Mouse (Mus musculus) spleen, adult 18-20 months (tissue): ENCODE results near the gene Ddx49.

Experiments
- DNase-seq, 2 experiments: peaks; one replicate each; pipeline ENCODE4 v3.0.0; 2022; ENCODE audit warnings: mixed read lengths in 2 of 2

Ddx49 gene

DNA sequence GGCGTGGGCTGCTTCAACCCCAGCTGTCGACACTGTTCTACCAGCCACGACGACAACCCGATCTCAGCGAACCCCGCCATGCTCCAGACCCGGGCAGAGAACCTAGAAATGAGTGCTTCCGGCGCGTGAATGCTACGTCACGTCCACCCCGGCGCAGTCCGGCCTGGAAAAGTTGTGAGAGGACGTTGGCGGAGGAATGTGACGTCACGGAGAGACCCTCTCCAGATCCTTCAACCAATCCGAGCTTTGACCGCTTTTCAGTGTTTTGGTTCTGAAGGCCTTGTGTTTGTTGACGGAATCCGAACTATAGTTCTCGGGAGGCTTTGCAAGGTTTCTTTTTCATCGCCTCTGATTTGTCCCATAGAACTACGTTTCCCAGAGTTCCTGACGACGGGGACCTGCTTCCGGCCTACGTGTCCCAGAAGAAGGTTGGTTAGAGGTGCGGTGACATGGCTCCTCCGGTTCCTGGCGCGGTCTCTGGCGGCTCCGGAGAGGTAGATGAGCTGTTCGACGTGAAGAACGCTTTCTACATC is at the start of gene Ddx49, which contains the start of gene Cope:
TSS of gene Ddx49 (minus strand) at position 132 of the 533 bp plus-strand sequence.
TSS of gene Cope (plus strand) at position 161 of the 533 bp plus-strand sequence.
- DNase-seq, result peak; percentile 85 to 90

DNA sequence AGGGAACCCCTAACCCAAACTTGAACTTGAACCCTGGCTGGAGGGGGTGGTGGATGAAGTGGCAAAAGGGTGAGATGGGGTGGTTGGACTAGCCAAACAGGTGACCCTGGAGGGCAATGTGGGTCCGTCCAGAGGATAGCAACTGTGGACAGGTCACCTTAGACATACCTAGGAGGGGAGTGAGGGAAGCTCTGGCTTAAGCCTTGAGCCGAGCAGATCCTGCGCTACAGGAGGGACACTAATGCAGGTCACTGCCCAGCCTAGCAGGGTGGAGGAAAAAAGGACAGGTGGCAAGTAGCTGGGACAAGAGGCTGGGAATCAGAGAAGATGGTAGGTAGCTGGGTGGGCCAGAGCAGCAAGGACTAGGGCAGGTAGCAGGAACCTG is 49.7 kb upstream of the Ddx49 start:
- no peak for DNase-seq

DNA sequence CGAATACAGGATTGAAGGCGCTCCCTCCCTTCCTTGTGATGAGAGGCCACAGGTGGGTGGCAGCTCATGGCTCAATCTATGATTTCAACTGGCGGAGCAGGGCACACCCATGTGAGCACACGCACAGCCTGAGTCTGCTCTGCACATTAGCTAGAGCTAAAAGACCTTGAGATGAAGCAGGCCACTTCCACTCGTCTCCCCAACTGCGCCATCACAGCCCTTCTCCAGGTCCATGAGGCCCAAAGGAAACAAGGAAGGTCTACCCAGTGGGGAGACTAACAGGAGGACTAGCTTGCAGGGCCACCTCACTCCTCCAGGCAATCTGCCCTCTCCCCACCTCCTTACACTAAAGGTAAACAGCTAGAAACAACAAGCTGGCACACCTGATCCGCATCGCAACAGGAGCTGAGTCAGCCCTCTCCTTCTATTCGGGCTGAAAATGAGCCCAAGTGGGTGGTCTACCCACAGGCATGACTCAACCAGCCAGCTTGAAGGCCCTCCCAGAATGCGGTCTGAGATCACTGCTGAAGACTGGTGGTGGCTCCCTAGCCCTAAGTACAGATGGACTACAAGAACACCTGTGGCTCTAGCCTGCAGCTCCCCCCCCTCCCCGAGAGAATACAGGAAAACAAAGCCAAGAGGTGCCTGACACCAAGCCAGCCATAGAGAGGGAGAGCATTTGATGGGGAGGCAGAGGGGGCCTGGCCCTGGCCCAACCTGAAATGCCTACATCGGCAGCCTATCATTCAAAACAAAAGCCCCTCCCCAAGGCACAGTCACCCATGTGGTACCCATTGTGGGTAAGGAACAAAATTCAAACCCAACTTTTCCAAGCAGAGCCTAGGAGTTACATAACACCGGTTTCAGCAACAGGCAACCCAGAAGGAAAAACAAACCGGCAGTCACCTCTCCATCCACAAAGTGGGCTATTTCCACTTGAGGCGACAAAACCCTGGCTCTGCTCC is 49.0 kb upstream of the Ddx49 start:
- no peak for DNase-seq

DNA sequence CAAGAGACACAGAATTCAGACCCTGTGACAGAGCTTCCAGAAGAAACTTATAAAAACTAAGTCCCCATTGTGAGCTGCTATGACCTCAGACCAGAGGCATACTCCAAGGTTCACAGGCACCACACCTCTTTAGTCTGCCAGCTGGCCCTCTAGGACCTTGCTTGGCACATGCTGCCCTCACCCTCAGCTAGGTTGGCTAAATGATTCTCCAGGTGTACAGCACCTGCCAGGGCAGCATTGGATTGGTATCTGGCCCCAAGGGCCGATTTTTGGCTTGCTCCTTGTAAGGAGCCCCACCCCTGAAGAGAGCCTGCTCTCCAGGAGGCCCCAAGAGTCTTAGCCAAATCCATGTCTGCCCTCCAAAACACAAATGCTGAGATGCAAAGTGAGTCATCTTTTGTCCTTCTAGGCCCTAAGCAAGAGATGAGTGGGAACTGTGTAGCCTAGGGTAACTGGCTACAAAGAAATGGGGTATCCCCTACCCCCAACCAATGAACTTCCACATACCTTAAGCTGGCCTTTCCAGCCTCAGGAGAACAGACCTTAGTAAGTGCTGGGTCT is 45.7 kb upstream of the Ddx49 start:
- DNase-seq, result no peak

DNA sequence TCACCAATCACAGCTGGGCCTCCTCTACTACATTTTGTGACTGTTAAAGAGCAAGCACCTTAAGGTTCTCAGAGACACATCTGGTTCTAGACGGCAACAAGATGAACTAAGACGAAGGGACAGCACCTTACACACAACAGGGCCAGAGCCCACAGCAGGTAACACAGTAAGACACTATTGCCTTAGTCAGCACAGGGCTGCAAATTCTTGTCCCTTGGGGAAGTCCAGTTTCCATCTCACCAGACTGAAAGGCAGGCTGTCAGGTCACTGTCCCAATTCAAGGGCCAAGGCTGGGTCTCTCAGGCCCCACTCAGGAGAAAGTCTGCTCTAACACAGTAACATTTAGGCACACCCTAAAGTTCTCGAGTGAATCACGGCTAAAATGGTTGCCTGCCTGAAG is 45.2 kb upstream of the Ddx49 start:
- DNase-seq, result no peak

DNA sequence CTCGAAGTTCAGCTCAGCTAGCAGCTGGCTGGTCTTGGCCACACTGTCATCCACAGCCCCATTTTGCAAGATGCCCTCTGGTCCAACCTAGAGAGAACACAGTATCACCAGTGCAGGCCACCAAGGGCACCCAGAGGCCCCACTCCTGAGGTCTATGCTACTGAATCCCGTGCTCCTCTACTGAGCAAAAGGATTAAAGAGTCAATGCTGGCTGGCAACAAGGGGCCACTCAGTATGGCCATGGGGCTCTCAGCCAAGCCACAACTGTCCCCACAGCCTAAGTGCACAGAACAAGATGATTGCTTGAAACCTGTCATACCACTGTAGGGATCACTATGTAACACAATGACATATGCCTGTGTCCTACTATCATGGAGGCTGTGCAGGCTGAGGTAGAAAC is 42.0 kb upstream of the Ddx49 start:
- DNase-seq, result no peak

DNA sequence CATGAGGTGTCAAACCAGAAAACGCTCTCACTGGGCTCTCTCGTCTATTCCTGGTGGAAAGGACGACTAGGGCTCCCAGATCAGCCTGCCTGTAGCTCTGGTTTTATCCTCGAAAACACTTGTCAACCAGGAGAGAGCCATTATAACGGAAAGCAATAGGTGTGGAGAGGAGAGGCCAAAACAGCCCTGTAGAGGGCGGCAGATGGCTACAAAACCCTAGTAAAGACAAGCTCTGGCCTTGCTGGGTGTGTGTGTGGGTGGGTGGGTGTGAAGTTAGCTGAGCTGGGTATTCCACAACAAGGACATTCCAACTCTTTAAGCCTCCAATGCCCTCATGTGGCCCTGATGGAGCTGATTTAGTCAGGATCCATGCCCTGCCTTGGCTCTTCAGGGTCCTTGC is 41.4 kb upstream of the Ddx49 start:
- DNase-seq, result no peak

DNA sequence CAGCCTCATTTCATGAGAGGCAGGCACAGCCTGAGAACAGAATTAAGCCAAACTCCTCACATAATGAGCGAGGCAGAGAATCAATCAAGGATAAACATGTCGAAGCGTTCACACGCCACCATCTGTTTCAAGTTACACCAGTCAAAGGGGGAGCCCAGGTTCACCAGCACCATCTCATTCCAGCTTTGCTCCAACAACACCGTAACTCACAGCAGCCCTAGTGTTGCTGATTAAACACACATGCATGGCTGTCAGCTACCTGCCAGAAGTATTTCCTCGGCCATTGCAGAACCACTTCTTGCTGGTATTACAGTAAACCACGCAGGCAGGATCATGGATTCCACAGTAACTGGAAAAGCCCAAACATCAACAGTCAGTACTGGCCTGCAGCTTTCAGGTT is 40.8 kb upstream of the Ddx49 start:
- no peak for DNase-seq

DNA sequence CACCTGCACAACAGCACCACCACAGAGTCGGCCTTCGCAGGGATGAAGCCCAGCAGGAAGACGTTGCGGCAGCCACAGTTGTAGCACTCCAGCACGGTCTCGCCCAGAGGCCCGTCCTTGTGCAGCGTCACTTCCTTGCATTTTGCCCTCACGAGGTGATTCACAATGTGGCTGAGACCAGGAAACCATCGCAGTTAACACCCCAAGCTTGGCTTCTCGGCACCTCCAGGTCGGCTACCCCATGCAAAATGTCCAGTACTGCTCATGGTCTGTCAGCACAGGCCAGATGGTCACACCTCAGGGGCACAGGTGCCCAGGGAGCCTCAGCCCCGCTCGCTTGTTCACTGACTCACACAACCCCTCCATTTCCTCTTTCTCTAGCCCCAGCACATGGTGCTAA is 39.7 kb upstream of the Ddx49 start:
- DNase-seq, result no peak

DNA sequence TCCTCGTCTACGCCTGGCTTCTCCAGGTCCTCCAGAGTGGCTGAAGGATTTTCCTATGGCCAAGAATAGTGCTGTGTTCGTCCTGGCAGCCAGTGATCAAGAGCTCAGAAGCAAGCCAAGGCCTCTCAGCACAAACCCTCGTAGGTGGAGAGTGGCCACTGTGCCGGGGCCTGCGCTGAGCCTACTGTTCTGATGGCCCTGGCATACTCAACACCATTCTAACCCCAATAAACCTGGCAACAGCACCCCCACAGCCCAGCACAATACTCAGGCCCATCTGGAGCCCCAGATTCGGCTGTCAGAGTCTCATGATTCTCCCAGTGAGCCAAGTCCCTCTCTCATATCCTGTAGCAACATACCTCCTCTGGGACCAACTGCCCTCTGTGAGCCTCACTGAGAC is 38.4 kb upstream of the Ddx49 start:
- no peak for DNase-seq

DNA sequence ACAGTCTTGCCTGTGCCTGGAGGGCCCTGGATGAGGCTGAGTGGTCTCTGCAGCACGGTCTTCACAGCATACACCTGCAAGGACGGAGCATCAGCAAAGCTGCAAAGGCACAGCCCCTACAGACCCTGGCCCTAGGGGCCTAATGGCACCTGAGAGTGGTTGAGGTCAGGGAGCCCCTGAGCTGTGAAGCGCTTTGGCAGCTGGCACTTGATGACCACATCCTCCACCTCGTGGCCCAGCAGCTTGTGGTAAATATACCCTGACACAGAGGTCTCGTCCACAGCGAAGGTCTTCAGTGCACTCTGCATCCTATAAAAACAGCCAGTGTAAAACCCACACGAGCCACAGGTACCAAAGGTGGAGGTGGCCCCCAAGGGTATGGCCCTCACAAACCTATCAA is 36.6 kb upstream of the Ddx49 start:
- DNase-seq, result no peak

DNA sequence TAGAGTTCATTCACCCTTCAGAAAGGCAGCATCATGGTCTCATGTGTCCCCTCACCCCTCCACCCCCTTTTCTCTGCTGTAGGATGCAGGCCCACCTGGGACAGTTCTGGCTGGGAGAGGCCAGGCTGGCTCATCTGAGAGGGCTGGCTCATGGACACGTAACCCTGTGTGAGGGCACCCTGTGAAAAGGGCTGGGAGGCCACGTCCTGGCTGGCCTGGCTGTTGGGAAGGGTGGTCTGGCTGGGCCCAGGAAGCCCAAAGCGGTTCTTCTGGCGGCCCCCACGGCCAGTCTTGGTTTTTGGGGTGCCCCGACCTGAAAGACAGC is 30.6 kb upstream of the Ddx49 start:
- no peak for DNase-seq

DNA sequence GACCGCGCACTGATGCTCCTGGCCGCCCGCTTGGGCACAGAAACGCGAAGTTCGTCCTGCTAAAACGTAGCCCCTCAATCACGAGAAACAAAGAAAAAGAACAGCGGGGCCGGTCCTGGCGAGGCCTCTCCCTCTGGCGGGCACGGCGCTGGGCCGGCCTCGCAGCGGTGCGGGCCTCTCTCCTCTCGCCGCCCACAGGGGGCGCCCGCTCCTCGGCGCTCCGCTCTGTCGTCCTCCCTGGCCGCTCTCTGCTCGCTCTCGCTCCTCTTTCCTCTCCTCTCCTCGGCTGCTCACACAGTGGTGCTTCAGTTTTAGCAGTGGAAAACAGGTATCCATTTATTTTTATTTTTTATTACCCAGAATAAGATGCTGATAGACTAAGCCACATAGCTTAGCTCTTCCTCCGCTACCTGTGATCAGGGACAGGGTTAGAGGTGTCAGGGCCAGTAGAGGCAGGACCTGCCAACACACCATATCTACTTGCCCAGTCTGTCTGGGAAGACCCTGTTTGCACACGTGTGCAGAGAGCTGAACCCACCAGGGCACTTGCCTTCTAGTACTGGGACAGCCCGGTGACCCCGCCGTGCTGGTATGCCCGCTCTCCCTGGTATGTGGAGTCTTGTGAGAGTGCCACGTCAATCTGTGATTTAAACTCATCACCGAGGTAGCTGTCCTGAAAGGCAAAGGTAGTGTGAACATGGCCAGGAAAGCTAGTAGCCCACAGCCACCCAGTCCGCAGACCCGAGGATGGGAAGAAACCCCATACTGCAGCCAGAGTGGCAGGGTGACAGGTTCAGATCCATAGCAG is 30.0 kb upstream of the Ddx49 start:
- no peak for DNase-seq

DNA sequence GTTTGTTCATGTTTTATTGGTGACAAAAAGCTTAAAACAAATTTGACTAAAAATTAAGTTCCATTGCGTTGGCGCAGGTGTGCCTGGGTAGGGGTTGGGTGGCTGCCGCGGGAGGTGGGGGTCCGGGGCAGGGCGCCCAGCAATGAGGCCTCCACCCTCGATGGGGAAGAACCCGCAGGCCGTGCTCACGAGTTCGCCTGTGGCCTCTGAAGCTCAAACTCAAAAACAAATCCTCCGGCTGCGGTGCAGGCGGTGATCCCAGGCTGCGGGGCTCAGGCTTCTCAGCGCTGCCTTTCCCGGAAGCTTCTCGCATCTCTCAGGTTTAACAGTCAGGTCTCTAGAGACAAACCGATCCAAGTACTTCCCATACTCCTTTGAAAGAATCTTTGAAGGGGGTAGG is 29.2 kb upstream of the Ddx49 start:
- DNase-seq, result no peak

DNA sequence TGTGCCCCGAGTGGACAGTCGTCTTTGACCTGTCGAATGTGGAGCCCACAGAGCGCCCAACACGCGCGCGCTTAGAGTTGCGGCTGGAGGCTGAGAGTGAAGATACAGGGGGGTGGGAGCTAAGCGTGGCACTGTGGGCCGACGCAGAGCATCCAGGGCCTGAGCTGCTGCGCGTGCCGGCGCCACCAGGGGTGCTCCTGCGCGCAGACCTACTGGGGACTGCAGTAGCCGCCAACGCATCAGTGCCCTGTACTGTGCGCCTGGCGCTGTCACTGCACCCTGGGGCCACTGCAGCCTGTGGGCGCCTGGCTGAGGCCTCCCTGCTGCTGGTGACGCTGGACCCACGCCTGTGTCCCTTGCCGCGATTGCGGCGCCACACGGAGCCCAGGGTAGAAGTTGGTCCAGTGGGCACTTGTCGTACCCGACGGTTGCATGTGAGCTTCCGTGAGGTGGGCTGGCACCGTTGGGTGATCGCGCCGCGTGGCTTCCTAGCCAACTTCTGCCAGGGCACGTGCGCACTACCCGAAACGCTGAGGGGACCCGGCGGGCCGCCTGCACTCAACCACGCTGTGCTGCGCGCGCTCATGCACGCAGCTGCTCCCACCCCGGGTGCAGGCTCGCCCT is 28.6 kb upstream of the Ddx49 start:
- no peak for DNase-seq

DNA sequence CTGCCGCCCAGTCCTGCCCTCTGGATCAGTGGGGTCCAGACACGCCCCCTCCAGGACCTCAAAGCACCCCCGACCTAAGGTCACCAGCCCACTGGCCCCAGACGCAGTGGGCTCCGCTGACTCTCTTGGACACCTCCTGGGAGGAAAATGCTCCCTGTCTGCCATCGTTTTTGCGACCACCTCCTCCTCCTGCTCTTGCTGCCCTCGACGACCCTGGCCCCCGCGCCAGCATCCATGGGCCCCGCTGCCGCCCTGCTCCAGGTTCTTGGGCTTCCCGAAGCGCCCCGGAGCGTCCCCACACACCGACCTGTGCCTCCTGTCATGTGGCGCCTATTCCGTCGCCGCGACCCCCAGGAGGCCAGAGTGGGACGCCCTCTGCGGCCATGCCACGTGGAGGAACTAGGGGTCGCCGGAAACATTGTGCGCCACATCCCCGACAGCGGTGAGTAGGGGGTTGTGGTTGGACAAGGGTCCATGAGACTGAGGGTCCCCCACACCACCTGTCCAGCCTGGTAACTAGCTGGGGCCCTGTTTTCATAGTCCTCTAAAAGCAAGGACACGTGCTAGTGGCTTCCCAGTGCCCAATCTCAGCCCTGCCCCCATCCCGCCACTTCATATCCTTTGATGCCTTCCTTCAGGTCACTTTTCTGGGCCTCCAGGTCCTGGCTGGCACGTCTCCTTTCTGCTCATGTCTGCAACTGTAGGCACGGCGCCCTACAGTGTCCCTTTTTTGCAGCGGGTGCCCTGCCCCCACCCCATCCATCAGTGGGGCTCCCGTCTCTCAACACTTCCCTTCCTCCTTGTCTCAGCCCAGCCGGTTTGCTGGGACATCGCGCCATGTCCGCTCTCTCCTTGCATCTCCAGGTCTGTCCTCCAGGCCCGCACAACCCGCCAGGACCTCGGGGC is 27.8 kb upstream of the Ddx49 start:
- no peak for DNase-seq

DNA sequence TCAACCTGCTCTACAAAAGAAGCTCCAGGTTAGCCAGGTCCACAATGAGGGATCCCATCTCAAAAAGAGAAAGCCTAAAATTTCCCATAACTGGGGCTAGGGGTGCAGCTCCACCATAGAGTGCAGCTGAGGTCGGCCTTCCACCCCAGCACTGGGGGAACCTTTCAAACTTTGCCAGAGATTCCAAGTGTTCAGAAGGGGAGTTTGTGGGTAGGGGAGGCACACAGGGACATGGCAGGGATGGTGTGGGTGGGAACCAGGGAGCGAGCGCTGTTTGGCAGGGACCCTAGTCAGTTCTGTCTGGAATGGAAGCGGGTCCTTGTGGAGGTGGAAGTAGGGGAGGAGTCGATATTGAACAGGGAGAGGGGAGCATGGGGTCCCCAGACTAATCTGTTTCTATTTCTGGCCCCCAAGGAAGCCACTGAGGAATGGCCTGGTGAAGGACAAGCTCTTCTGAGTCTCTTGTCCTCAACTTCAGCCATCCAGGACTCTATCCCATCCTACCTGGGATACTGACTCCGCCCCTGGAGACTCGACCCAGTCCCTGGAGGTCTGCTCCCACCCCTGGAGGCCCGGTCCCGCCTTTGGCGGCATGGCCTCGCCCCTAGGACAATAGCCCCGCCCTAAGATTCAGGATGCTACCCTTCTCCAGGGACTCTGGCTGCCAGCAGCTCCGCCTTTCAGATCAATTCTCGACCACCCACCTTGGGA is 27.0 kb upstream of the Ddx49 start, which contains the start of gene Gdf1:
TSS of gene Gdf1 (plus strand) at position 694 of the 711 bp plus-strand sequence.
- no peak for DNase-seq

DNA sequence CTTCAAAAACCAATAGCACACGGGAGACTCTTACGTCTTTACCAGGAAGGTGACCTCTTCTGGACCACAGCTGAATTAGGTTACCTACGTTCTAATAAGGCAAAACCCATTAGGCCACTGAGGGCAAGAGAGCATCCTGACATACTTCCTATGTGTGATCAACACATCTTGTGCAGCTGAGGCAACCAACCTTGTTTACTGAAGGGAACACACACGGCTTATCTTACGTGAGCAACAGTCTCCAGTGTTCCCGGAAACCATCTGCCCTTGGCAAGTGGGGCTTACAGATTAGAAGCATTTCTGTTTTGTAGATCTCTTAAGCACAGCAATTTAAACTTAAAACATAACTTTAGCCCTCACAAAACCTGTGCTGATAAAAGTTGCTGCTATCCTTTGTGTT is 25.2 kb upstream of the Ddx49 start:
- no peak for DNase-seq

DNA sequence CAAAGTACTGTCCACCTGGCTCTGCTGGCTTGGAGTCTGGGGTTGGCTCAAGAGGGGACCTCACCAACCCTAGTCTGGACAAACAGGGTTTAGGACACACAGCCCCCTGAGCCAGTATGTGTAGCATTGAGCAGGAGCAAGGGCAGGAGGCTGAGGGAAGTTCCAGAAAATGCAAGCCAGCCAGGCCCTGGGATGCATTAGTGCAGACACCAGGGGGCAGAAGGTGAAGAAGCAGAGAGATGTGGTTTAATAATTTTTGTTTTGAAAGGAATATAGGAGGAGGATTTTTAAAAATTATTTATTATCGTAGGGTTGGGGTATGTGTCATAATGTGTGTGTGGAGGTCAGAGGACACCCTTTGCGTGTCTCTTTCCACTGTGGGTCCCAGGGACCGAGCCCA is 21.4 kb upstream of the Ddx49 start:
- no peak for DNase-seq

DNA sequence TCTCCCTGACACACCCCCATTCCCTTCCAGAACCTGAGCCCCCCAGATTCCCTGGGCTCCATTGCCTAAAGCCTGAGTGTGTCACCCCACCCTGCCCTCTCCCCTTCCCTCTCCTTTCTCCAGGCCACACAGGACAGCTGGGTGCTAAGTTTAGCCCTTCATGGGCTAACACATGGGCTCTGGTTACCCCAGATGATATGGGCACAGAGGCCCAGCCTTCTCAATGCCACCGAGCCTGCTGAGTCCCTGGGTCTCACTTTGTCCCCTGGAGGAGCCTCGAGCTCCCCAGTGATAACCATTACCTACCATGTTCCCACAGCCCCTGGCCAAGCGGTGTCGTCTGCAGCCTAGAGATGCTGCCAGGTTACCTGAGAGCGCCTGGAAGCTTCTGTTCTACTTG is 15.6 kb upstream of the Ddx49 start:
- DNase-seq, result no peak
